Mouse (Mus musculus) mouse embryonic stem cell (cell line): ENCODE measurements around the gene Trpc1.

ENCODE experiments used
- in situ Hi-C, 2 experiments: fragments of 300-500 bp; cut with MboI; formaldehyde crosslinking; loops; 1 replicate in 1 of 2; 3 replicates in 1 of 2; pipeline ENCODE4 v1.14.3; 2019 to 2020; ENCODE audit warnings: low sequenced_read_pairs in 2 of 2, low pct_unique_long_range_greater_than_20kb in 1 of 2, mixed read lengths in 1 of 2; ENCODE audit not compliant: unreplicated experiment in 1 of 2

Gene Trpc1

GRCm38 (mm10) chr9:95750037-95750511 is at the start of gene Trpc1:
Gene Trpc1, minus strand, starts transcription at chr9:95750375.
- in situ Hi-C loops: no loop called here

- in situ Hi-C loops: no loop called here
Observed at GRCm38 (mm10) chr9:95796323-95796722, 46.1 kb upstream of the Trpc1 start.

GRCm38 (mm10) chr9:95795844-95796243 is 45.7 kb upstream of the Trpc1 start:
- in situ Hi-C loops: no loop called here

GRCm38 (mm10) chr9:95795077-95795784 is 45.1 kb upstream of the Trpc1 start:
- in situ Hi-C loops: no loop called here

GRCm38 (mm10) chr9:95793986-95794744 is 44.0 kb upstream of the Trpc1 start:
- in situ Hi-C loops: no loop called here

DNA sequence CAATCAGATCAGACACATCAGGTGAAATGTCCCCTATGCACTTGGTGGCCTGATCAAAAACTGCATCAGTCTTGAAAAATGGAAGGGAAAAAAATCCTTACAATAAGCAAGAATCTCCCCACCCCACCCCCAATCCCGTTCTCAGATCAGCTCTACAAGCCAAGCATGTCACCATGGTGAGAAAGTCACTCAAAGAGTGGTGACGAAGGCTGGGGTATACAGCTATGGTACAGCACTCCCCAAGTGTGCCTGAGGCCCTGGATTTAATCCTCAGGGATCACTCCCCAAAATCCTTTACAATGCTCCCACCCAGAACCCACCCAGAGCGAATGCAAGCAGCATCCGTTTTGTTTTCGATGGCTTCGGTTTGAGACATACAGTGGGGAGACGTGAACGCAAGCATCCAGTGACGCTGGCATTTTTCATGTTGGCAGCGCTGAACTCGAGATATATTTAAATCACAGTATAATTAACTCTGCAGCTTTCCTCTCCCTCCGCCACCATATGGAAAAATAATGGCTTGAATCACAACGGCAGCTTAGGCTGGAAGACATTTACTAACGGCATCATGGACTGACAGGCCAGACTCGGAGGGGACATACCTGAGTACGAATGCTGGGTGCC is 34.8 kb upstream of the Trpc1 start:
- in situ Hi-C loops: no loop called here

GRCm38 (mm10) chr9:95783646-95784293 is 33.6 kb upstream of the Trpc1 start:
- in situ Hi-C loops: no loop called here

- in situ Hi-C loops: no loop called here
Observed at GRCm38 (mm10) chr9:95771671-95772070, 21.5 kb upstream of the Trpc1 start.

- in situ Hi-C loops: no loop called here
Observed at GRCm38 (mm10) chr9:95763218-95763617, 13.0 kb upstream of the Trpc1 start.

DNA sequence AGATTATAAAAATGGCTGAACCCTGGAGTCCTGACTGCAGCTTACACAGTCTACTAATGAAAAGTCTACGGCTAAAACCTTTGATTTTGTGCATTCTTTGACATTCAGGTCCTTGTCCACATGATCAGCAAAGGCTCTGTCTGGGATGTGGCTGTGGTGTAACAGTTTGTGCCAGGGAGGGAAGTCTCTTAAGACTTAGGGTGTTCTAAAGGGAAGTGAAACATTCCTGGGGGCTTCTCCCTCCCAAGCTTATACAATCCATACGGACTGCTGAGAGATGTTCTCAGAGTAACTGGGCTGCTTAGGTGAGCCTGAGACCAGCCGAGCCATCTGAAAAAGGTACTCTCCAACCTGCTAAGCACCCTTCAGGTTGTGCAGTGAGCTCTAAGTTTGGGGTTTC is 12.1 kb upstream of the Trpc1 start:
- in situ Hi-C loops: no loop called here

GRCm38 (mm10) chr9:95761381-95761780 is 11.2 kb upstream of the Trpc1 start:
- in situ Hi-C loops: no loop called here

DNA sequence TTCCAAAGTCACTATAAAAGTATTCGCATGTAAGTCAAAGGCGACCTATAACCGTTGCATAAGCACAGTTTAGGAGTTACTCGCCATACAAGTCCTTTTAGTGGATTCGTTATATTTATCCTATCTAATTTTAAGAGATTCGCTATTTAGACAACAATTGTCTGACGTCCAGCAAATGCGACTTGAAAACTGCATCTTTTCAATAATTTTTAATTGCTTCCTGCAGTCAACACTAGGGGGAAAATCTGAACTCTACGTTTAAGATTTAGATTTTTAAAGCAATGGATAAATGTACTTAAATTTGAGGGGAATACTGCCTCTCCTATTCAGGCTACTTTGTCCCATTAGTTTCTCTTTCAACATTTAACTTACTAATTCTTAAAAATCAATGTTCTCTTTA is 571 bp upstream of the Trpc1 start:
- in situ Hi-C loops: no loop called here

GRCm38 (mm10) chr9:95749461-95749928 is 680 bp downstream of the Trpc1 start:
- in situ Hi-C loops: no loop called here

GRCm38 (mm10) chr9:95747298-95747697 is 2.9 kb downstream of the Trpc1 start:
- in situ Hi-C loops: no loop called here

DNA sequence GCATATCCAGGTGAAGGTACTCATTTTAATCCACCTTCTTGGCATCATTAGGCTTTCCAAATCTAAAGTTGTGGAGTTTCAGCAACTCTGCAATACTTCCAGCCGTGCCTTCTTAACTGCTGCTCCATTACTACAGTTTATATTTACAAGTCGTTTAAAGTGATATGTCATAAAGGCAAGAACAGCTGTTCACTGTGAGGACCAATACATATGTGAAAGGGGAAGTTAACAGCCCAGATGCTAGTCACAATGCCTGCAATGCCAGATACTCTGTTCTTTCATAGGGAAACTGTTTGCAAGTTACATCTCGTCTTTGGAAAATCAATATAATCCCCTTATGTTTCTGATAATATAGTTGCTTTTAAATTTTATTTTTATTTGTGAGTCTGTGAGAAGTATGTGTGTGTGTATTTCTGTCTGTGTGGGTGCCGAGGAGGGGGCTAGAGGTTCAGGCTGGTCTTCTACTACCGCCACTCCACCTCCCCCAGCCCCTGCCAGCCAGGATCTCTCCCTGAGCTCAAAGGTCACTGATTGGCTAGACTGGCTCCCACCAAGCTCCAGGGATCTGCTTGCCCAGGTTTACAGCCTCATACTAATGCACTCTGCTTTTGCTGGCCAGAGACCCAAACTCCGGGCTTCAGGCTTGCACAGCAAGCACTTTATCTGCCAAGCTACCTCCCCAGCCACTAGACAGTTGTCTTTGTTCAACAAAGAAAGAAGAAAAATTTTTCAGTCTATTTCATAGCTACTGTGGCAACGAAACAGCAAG is 5.1 kb downstream of the Trpc1 start:
- in situ Hi-C loops: no loop called here

GRCm38 (mm10) chr9:95736238-95736637 is 13.9 kb downstream of the Trpc1 start:
- in situ Hi-C loops: no loop called here

GRCm38 (mm10) chr9:95712574-95712973 is 37.6 kb downstream of the Trpc1 start:
- in situ Hi-C loops: loop anchor here in 1 of 2 experiments (25.0 kb wide), 1 partner anchor 125 kb away; the partner anchor contains the start of gene Pls1

DNA sequence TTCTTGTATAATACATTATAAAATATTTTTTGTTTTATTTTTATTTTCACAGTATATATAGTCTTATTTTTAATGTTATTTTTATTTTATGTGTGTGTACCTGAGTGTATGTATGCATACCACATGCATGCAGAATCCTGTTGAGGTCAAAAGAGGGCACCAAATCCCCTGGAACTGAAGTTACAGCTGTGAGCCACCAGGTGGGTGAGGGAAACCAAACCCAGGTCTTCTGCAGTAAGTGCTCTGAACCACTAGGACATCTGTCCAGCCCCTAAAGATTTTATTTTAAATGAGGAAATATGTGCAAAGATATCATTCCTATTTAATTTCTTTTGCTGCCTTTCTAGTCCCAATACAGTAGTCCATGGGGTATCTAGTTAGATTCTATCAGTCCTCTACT is 41.2 kb downstream of the Trpc1 start:
- in situ Hi-C loops: loop anchor here in 1 of 2 experiments (25.0 kb wide), 1 partner anchor 128 kb away; the partner anchor contains the start of gene Pls1
